Mouse (Mus musculus) limb, embryonic 14.5 days (tissue): ENCODE results near the gene Ssx2ip. TPM values are rescaled to one million over a fixed set of nuclear protein-coding genes. Genes with fewer than 3 reads are reported as not detected.

Source experiments
- ATAC-seq: fragments of 200-750 bp; cut with Nextera tagmentation; 2 replicates; pipeline ENCODE4 v1.8.0; 2017; ENCODE audit warnings: low read depth, moderate number of reproducible peaks, moderate TSS enrichment; ENCODE audit not compliant: low FRiP score
- DNase-seq: peaks from one replicate; pipeline ENCODE4 v3.0.0-alpha.2; 2015; ENCODE audit warnings: low spot score
- H3K27ac ChIP-seq: fragments of 300-500 bp; sonication (generic); replicated peaks from 2 replicates; pipeline ENCODE4 v1.5.1; 2014; ENCODE audit warnings: low read depth, mild to moderate bottlenecking, low read length, moderate library complexity, mixed read lengths
- H3K27me3 ChIP-seq: fragments of 300-500 bp; sonication (generic); 2 replicates; pipeline ENCODE4 v1.6.1; 2014; ENCODE audit warnings: low read length, mixed read lengths; ENCODE audit not compliant: control insufficient read depth, insufficient read depth
- H3K36me3 ChIP-seq: fragments of 300-500 bp; sonication (generic); 2 replicates; pipeline ENCODE4 v1.6.1; 2014; ENCODE audit warnings: mild to moderate bottlenecking, low read length, moderate library complexity, mixed read lengths; ENCODE audit not compliant: control insufficient read depth, insufficient read depth
- H3K4me1 ChIP-seq: fragments of 300-500 bp; sonication (generic); 2 replicates; pipeline ENCODE4 v1.6.1; 2014; ENCODE audit warnings: antibody characterized with exemption, low read length, mixed read lengths; ENCODE audit not compliant: control insufficient read depth, insufficient read depth
- H3K4me2 ChIP-seq: fragments of 300-500 bp; sonication (generic); replicated peaks from 2 replicates; pipeline ENCODE4 v1.6.1; 2014; ENCODE audit warnings: low read depth, mild to moderate bottlenecking, low read length, moderate library complexity; ENCODE audit not compliant: severe bottlenecking
- H3K4me3 ChIP-seq: fragments of 300-500 bp; sonication (generic); replicated peaks from 2 replicates; pipeline ENCODE4 v1.5.1; 2014; ENCODE audit warnings: low read length
- H3K9ac ChIP-seq: fragments of 300-500 bp; sonication (generic); 2 replicates; pipeline ENCODE4 v1.6.1; 2014; ENCODE audit warnings: mild to moderate bottlenecking, low read depth, low read length, moderate library complexity; ENCODE audit not compliant: severe bottlenecking
- H3K9me3 ChIP-seq: fragments of 300-500 bp; sonication (generic); 2 replicates; pipeline ENCODE4 v1.6.1; 2016; ENCODE audit warnings: low read length; ENCODE audit not compliant: control insufficient read depth
- POLR2A ChIP-seq: fragments of 200-500 bp; IDR thresholded peaks from 2 replicates; pipeline ENCODE4 v1.8.0; 2012; ENCODE audit warnings: inconsistent platforms, mild to moderate bottlenecking, moderate library complexity, borderline replicate concordance; ENCODE audit not compliant: insufficient read depth, insufficient read length; ENCODE audit errors: extremely low read depth
- WGBS: fragments of 180-500 bp; shearing (Covaris S2); extraction: QIAGEN DNeasy Blood & Tissue Kit; methylation state at CpG from one replicate; pipeline ENCODE4 v1.1.7; 2014; 5-methylcytosine and 5-hydroxymethylcytosine counted together
- polyA plus RNA-seq, 2 experiments: library from polyadenylated mRNA; depleted of rRNA in 1 of 2; stranded (reverse) in 1 of 2; unstranded in 1 of 2; fragments of >200 nt; fragmentation: Nextera tagmentation in 1 of 2; extraction: Ambion mirVana in 1 of 2; gene quantifications; 2 replicates each; pipeline versions ENCODE4 v1.2.1 to v1.2.3; 2012 to 2014

The Ssx2ip gene
- polyA plus RNA-seq, 2 experiments: 12.2 to 32.6 TPM

GRCm38 (mm10) chr3:146435533-146435932, 31.1 kb downstream of the Ssx2ip start:
- no peak for DNase-seq
- Histone ChIP-seq H3K36me3 (peaks cover 51% of the 10 kb centered on the region), H3K4me3 (no peak overlapping the region), H3K9ac (no peak overlapping the region), H3K27me3 (no peaks in the 10 kb centered on the region), H3K27ac (no peak overlapping the region), H3K9me3 (no peaks in the 10 kb centered on the region), H3K4me1 (no peaks in the 10 kb centered on the region), H3K4me2 (no peak overlapping the region)
- TF ChIP-seq POLR2A: no peak
- WGBS: 92% methylated on average over 11 of the region's 11 CpGs
- ATAC-seq: no peak

- no peaks in the 10 kb centered on the region for H3K27me3 ChIP-seq
- no peak overlapping the region for H3K4me2 ChIP-seq
- H3K4me3 ChIP-seq: no peak overlapping the region
- H3K4me1 ChIP-seq: no peaks in the 10 kb centered on the region
- peaks cover 45% of the 10 kb centered on the region for H3K36me3 ChIP-seq
- no peaks in the 10 kb centered on the region for H3K9me3 ChIP-seq
- DNase-seq (no peak), ATAC-seq (no peak)
- no peak overlapping the region for H3K27ac ChIP-seq
- no peak for TF ChIP-seq POLR2A
- 95% methylated on average over 8 of the region's 8 CpGs for WGBS
- H3K9ac ChIP-seq: no peak overlapping the region
Observed at GRCm38 (mm10) chr3:146436114-146436513, 31.7 kb downstream of the Ssx2ip start.

- H3K4me1 ChIP-seq: no peaks in the 10 kb centered on the region
- no peak overlapping the region for H3K27ac ChIP-seq
- H3K4me2 ChIP-seq: no peak overlapping the region
- no peak for TF ChIP-seq POLR2A
- DNase-seq (no peak), ATAC-seq (no peak)
- peaks cover 25% of the 10 kb centered on the region for H3K36me3 ChIP-seq
- WGBS: 85% methylated on average over 12 of the region's 12 CpGs
- no peaks in the 10 kb centered on the region for H3K9me3 ChIP-seq
- H3K9ac ChIP-seq: no peak overlapping the region
- no peaks in the 10 kb centered on the region for H3K27me3 ChIP-seq
- no peak overlapping the region for H3K4me3 ChIP-seq
Observed at GRCm38 (mm10) chr3:146440011-146440410, 35.6 kb downstream of the Ssx2ip start.

- H3K27ac ChIP-seq: no peak overlapping the region
- no peaks in the 10 kb centered on the region for H3K27me3 ChIP-seq
- no peak for DNase-seq
- H3K9me3 ChIP-seq: no peaks in the 10 kb centered on the region
- no peak overlapping the region for H3K9ac ChIP-seq
- peaks cover 24% of the 10 kb centered on the region for H3K36me3 ChIP-seq
- ATAC-seq: no peak
- 82% methylated on average over 7 of the region's 7 CpGs for WGBS
- H3K4me2 ChIP-seq: no peak overlapping the region
- no peak overlapping the region for H3K4me3 ChIP-seq
- H3K4me1 ChIP-seq: no peaks in the 10 kb centered on the region
- no peak for TF ChIP-seq POLR2A
Observed at GRCm38 (mm10) chr3:146440422-146440821, 36.0 kb downstream of the Ssx2ip start.

- DNase-seq: no peak
- WGBS: 85% methylated on average over 7 of the region's 7 CpGs
- Histone ChIP-seq H3K9ac (no peak overlapping the region), H3K4me1 (no peaks in the 10 kb centered on the region), H3K36me3 (peaks cover 14% of the 10 kb centered on the region; the same call in 1 of the 2 replicates), H3K27ac (no peak overlapping the region), H3K27me3 (no peaks in the 10 kb centered on the region), H3K4me2 (no peak overlapping the region), H3K9me3 (no peaks in the 10 kb centered on the region), H3K4me3 (no peak overlapping the region)
- no peak for ATAC-seq
- no peak for TF ChIP-seq POLR2A
Observed at GRCm38 (mm10) chr3:146442484-146442883, 38.0 kb downstream of the Ssx2ip start.

- Histone ChIP-seq H3K36me3 (peaks cover 10% of the 10 kb centered on the region; the same call in 1 of the 2 replicates), H3K4me3 (no peak overlapping the region), H3K9me3 (no peaks in the 10 kb centered on the region), H3K27ac (no peak overlapping the region), H3K27me3 (no peaks in the 10 kb centered on the region), H3K9ac (no peak overlapping the region), H3K4me2 (no peak overlapping the region), H3K4me1 (no peaks in the 10 kb centered on the region)
- ATAC-seq (no peak), DNase-seq (no peak)
- WGBS: 74% methylated on average over 8 of the region's 8 CpGs
- TF ChIP-seq POLR2A: no peak
Observed at GRCm38 (mm10) chr3:146442936-146443335, 38.5 kb downstream of the Ssx2ip start.
